Mouse (Mus musculus) left cerebral cortex, adult 11 months (tissue): Measurements from ENCODE around the gene Sptbn4.

Experiments used
- DNase-seq: peaks from one replicate; pipeline ENCODE4 v3.0.0; 2022; ENCODE audit warnings: low spot score

Sptbn4 gene

DNA sequence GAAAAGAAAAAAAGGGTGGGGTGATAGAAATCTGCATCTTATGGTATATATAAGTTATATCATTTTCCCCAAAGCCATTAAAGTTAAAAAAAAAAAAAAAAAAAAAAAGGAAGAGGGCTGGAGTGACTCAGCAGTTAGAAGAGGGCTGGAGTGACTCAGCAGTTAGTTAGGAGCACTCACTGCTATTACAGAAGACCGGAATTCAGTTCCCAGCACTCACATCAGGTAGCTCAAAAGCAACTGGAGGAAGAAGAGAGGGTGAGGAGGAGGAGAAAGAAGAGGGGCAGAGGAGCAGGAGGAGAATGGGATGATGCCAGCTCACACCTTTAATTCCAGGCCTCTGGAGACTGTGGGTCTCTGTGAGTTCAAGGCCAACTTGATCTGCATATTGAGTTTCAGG lies 64.3 kb downstream of the Sptbn4 start:
- DNase-seq: no peak

DNA sequence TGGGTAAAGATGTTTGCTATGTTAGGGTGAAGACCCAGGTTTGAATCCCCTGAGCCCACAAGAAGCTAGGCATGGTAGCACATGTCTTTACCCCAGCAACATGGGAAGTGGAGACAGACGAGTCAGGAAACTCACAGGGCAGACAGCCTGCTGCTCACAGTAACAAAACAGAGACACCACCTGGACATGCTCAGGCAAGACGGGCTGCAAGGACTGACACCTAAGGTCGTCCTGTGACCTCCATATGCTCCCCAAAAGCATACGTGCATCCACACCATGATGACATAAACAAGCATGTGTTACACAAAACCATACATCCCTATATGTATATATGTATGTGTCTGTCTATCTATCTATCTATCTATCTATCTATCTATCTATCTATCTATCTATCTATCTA lies 65.9 kb downstream of the Sptbn4 start:
- no peak for DNase-seq

- no peak for DNase-seq
Measured at GRCm38 (mm10) chr7:27381009-27381408, 66.5 kb downstream of the Sptbn4 start.

DNA sequence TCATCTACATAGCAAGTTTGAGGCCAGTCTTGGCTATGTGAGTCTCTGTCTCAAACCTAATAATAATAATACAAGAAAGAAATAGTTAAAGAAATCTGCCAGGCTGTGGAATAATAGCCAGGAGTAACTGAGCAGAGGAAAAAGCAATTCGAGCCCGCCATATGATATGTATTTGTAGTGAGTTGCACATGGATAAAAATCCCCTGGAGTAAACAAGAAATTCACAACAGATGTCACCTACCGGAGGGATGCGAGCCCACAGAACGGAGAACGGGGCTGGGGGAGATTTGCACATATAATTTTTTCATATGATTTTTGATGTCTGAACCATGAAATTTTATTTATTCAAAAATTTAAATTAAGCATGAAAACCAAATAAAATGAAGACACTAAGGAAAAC lies 67.7 kb downstream of the Sptbn4 start:
- DNase-seq: no peak

DNA sequence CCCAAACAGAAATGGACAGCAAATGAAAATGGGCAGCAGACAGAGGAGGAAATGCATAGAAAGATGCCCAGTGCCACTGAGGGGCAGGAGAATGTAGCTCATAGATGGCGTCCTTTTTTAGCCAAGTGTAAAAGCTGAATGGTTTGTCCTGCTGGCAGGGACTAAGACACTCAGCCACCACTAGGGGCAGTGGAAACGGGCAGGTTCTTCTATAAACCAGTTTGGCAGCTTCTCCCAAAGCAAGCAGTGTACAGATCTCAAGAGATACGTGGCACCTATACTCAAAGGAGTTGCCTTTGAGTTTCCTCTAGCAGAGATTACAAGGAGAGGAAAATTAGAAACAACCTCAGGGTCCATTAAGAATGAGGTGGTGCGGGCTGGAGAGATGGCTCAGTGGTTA lies 69.1 kb downstream of the Sptbn4 start:
- DNase-seq: no peak

GRCm38 (mm10) chr7:27375274-27375673 lies 72.2 kb downstream of the Sptbn4 start:
- no peak for DNase-seq

- DNase-seq: no peak
Measured at GRCm38 (mm10) chr7:27371715-27372462, 75.6 kb downstream of the Sptbn4 start.

GRCm38 (mm10) chr7:27369111-27369510 lies 78.4 kb downstream of the Sptbn4 start:
- DNase-seq: no peak

DNA sequence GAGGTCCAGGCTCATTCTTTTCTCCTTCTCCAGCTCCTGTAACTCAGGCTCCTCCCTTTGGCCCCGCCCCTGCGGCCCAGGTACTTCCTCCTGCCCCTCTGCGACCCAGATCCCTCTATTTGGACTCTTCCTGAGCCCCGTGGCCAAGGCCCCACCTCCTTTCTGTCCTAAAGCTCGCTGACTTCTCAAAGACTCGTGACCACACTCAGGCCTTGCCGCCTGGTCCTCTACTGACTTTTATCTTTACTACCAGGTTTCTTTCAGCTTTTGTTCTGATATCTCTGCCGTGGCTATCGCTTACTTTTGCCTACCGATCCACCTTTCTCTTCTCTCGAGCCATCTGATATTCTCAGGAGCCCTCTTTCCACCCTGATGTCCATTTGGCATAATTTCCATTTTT lies 79.5 kb downstream of the Sptbn4 start:
- no peak for DNase-seq

GRCm38 (mm10) chr7:27366082-27366844 lies 81.2 kb downstream of the Sptbn4 start:
- no peak for DNase-seq

DNA sequence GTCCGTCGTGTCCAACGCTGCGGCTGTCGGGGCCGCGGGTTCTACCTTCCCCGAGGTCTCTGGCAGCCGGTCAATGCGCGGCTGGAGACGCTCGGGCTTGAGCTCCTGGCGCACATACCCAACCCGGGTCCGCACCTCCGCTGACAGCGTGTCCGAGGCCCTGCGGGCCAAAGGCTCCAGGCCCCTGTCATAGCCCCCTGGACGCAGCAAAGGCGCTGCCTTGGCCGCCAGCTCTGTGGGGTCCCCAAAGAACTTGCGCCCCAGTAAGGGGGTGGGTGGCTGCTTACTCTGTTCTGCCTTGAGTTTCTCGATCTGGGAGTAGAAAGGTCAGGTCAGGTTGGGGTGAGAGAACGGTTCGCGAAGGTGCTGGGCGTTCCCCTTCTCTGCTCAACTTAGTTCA lies 83.1 kb downstream of the Sptbn4 start:
- DNase-seq: no peak

- peak; percentile 99 for DNase-seq
Measured at GRCm38 (mm10) chr7:27361283-27361946, 86.1 kb downstream of the Sptbn4 start.

GRCm38 (mm10) chr7:27360749-27361148 lies 86.7 kb downstream of the Sptbn4 start:
- no peak for DNase-seq

DNA sequence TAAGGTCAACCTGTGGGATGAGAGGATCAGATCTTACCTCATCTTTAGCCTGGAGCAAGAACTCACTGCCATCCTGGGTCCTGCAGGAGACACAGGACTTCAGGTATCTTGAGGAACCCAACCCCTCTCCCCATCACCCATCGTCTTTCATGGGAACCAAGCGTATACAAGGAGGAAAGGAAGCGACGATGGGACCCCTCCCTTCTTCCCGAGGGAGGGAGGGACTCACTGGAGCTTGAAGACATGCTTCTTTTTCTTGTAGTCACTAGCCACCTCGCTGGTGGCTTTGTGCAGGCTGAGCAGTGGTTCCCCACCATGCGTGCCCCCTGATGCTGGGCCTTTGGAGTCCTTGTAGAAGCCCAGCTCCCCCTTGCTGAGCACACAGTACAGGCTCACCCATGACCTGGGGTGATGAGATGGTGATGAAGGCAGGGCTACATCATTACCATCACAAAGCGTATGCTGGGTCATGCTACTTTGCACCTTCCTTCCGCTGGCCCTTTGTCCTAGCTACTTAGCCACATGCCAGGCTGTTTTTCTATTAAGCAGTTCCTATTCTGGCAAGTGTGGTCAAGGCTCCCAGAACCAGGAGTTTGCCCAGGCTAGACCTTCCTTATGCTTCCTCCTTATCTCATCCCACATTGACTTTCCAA lies 87.7 kb downstream of the Sptbn4 start:
- DNase-seq: no peak

- no peak for DNase-seq
Measured at GRCm38 (mm10) chr7:27359162-27359561, 88.3 kb downstream of the Sptbn4 start.

DNA sequence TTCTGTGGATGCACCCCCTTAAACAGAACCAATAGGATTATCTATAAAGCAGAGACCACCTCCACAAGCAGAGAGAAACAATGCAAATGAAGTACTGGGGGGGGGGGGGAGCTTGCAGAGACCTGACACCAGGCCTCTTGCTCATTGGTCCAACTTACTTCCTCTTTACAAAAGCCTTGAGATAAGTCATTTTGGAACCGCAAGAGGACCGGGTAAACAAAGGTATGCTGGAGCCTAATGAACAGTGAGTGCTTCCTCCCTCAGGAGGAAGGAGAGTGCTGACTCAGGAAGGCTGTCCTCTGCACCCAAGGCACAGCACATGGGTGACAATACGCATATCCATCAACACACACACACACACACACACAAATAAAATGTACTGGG lies 89.9 kb downstream of the Sptbn4 start:
- DNase-seq: no peak

DNA sequence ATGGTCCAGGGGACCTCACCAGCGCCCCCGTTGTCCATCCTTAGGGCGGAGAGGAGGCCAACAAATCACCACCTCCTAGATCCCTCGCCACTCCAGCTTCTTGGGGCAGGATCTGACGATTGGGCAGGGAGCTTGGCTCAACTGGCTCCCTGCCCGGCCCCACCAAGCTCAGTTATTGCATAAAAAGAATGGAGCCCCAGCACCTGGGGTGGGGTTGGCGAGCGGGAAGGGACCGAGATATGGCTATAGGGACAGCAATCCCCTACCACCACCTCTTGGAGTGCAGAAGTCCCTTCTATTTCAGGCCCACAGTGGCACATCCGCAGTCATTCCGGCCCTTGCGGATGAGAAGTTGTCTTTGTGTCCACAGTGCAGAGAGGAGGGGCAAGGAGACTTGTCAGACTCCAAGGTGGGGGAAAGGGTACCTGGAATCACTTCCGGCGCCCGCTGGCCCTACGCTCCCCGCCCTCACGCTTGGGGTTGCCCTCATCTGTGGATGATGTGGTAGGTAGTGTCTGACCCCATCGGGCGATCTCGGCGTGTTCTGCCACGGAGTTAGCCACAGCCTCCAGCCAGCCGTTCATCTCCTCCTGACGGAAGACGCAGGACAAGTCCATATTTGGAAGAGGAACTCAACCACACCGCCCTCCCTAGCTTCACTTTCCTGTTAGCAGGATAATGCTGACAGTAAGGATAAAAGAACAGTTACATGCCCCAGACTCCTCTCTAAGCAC lies 90.5 kb downstream of the Sptbn4 start, which contains the start of gene Gm20479:
Gene Gm20479, minus strand, starts transcription at position 559 of the 734 bp plus-strand sequence.
- DNase-seq: no peak

- no peak for DNase-seq
Measured at GRCm38 (mm10) chr7:27356248-27356647, 91.2 kb downstream of the Sptbn4 start.

- peak; percentile 74 for DNase-seq
Measured at GRCm38 (mm10) chr7:27355745-27356240, 91.7 kb downstream of the Sptbn4 start, which contains the start of gene Shkbp1. Gene Shkbp1, minus strand, starts transcription at chr7:27356019.

GRCm38 (mm10) chr7:27355261-27355660 lies 92.2 kb downstream of the Sptbn4 start:
- no peak for DNase-seq

GRCm38 (mm10) chr7:27354783-27355182 lies 92.7 kb downstream of the Sptbn4 start:
- DNase-seq: no peak
